Mouse (Mus musculus) lung, adult 2 months (tissue): ENCODE results near the gene Dcaf17.

Experiments
- CTCF ChIP-seq: fragments of 200-500 bp; IDR thresholded peaks from 2 replicates; pipeline ENCODE4 v1.5.1; 2011; ENCODE audit warnings: mild to moderate bottlenecking, low read length, control low read depth; ENCODE audit not compliant: insufficient read depth
- POLR2A ChIP-seq: fragments of 200-500 bp; IDR thresholded peaks from 2 replicates; pipeline ENCODE4 v1.6.1; 2011; ENCODE audit warnings: low read depth, mild to moderate bottlenecking, control low read depth, low read length, borderline replicate concordance; ENCODE audit errors: extremely low read depth

GRCm38 (mm10) chr2:71147816-71148215 is 92.7 kb downstream of the Dcaf17 start:
- TF ChIP-seq POLR2A (no peak), CTCF (no peak)
